Mouse (Mus musculus) intestine, embryonic 14.5 days (tissue): ENCODE measurements around the gene Gm11077. TPM values are rescaled to one million over a fixed set of nuclear protein-coding genes. Genes with fewer than 3 reads are reported as not detected.

Experiments
- ATAC-seq: fragments of 200-750 bp; cut with Nextera tagmentation; replicated peaks from 2 replicates; pipeline ENCODE4 v1.8.0; 2017; ENCODE audit warnings: low read depth, moderate number of reproducible peaks, moderate TSS enrichment, moderate library complexity; ENCODE audit not compliant: low FRiP score, low TSS enrichment
- DNase-seq: peaks from one replicate; pipeline ENCODE4 v3.0.0-alpha.2; 2018; ENCODE audit warnings: low spot score
- H3K27ac ChIP-seq: fragments of 300-500 bp; sonication (generic); 2 replicates; pipeline ENCODE4 v1.5.1; 2014; ENCODE audit warnings: low read depth, mild to moderate bottlenecking, control low read depth
- H3K27me3 ChIP-seq: fragments of 300-500 bp; sonication (generic); replicated peaks from 2 replicates; pipeline ENCODE4 v1.6.1; 2014; ENCODE audit warnings: low read length, control low read depth; ENCODE audit not compliant: control insufficient read depth, insufficient read depth
- H3K36me3 ChIP-seq: fragments of 300-500 bp; sonication (generic); 2 replicates; pipeline ENCODE4 v1.6.1; 2014; ENCODE audit warnings: low read length, control low read depth; ENCODE audit not compliant: control insufficient read depth, insufficient read depth
- H3K4me1 ChIP-seq: fragments of 300-500 bp; sonication (generic); replicated peaks from 2 replicates; pipeline ENCODE4 v1.6.1; 2014; ENCODE audit warnings: low read length, control low read depth, mixed read lengths; ENCODE audit not compliant: control insufficient read depth, insufficient read depth
- H3K4me2 ChIP-seq: fragments of 300-500 bp; sonication (generic); 2 replicates; pipeline ENCODE4 v1.6.1; 2014; ENCODE audit warnings: low read length
- H3K4me3 ChIP-seq: fragments of 300-500 bp; sonication (generic); 2 replicates; pipeline ENCODE4 v1.5.1; 2014; ENCODE audit warnings: low read depth, low read length, control low read depth, mixed read lengths
- H3K9ac ChIP-seq: fragments of 300-500 bp; sonication (generic); 2 replicates; pipeline ENCODE4 v1.6.1; 2014; ENCODE audit warnings: mild to moderate bottlenecking, low read length
- H3K9me3 ChIP-seq: fragments of 300-500 bp; sonication (generic); 2 replicates; pipeline ENCODE4 v1.6.1; 2016; ENCODE audit warnings: low read length, control low read depth; ENCODE audit not compliant: control insufficient read depth
- WGBS: fragments of 180-500 bp; shearing (Covaris S2); extraction: QIAGEN DNeasy Blood & Tissue Kit; methylation state at CpG from one replicate; pipeline ENCODE4 v1.1.7; 2014; 5-methylcytosine and 5-hydroxymethylcytosine counted together
- polyA plus RNA-seq: library from polyadenylated mRNA; unstranded; fragments of >200 nt; fragmentation: Nextera tagmentation; extraction: Ambion mirVana; gene quantifications from 2 replicates; pipeline ENCODE4 v1.2.1, GENCODE M21; 2014

Gm11077 gene
- polyA plus RNA-seq, result not detected in 2 replicates

GRCm38 (mm10) chr6:140729272-140729671 lies at the start of gene Gm11077:
Gm11077 (plus strand) TSS chr6:140729284.
- 91% methylated on average over 5 of the region's 5 CpGs for WGBS
- no peak within 1 kb of the TSS for H3K4me3 ChIP-seq

GRCm38 (mm10) chr6:140680713-140681112 lies 48.4 kb upstream of the Gm11077 start:
- 65% methylated on average over 7 of the region's 7 CpGs for WGBS
- DNase-seq, result no peak

More at GRCm38 (mm10) chr6:140729272-140729671, at the start of gene Gm11077:
- Histone ChIP-seq H3K9me3 (no peaks in the 10 kb centered on the region), H3K36me3 (no peaks in the 10 kb centered on the region), H3K27ac (no peak within 1 kb of the TSS), H3K4me2 (no peak within 1 kb of the TSS), H3K4me1 (0 out of 2 replicates have a peak, but pooled peaks cover 14% of the 10 kb centered on the region), H3K9ac (no peak within 1 kb of the TSS), H3K27me3 (no peaks in the 10 kb centered on the region)
- DNase-seq (no peak), ATAC-seq (no peak)

GRCm38 (mm10) chr6:140682829-140683228 lies 46.3 kb upstream of the Gm11077 start:
- H3K9me3 ChIP-seq, result no peaks in the 10 kb centered on the region
- DNase-seq (no peak), ATAC-seq (0 out of 2 replicates have a peak, but pooled peaks have one; percentile 37)
- H3K4me2 ChIP-seq, result no peak overlapping the region
- WGBS, result 42% methylated on average over 13 of the region's 13 CpGs
- no peaks in the 10 kb centered on the region for H3K27me3 ChIP-seq
- H3K9ac ChIP-seq, result no peak overlapping the region
- H3K4me3 ChIP-seq, result no peak overlapping the region
- 0 out of 2 replicates have a peak, but pooled peaks cover 12% of the 10 kb centered on the region for H3K4me1 ChIP-seq
- no peaks in the 10 kb centered on the region for H3K36me3 ChIP-seq
- no peak overlapping the region for H3K27ac ChIP-seq

More at GRCm38 (mm10) chr6:140680713-140681112, 48.4 kb upstream of the Gm11077 start:
- 0 out of 2 replicates have a peak, but pooled peaks cover 12% of the 10 kb centered on the region for H3K4me1 ChIP-seq
- no peak overlapping the region for H3K4me3 ChIP-seq
- H3K27me3 ChIP-seq, result no peaks in the 10 kb centered on the region
- no peaks in the 10 kb centered on the region for H3K36me3 ChIP-seq
- no peak overlapping the region for H3K9ac ChIP-seq
- no peak overlapping the region for H3K27ac ChIP-seq
- H3K9me3 ChIP-seq, result no peaks in the 10 kb centered on the region
- ATAC-seq, result no peak
- H3K4me2 ChIP-seq, result no peak overlapping the region

- DNase-seq (no peak), ATAC-seq (no peak)
- Histone ChIP-seq H3K27me3 (no peaks in the 10 kb centered on the region), H3K4me2 (no peak overlapping the region), H3K9me3 (no peaks in the 10 kb centered on the region), H3K9ac (no peak overlapping the region), H3K4me1 (0 out of 2 replicates have a peak, but pooled peaks cover 3% of the 10 kb centered on the region), H3K36me3 (no peaks in the 10 kb centered on the region), H3K27ac (no peak overlapping the region), H3K4me3 (no peak overlapping the region)
- 87% methylated on average over 11 of the region's 11 CpGs for WGBS
Observed at GRCm38 (mm10) chr6:140684403-140684802, 44.7 kb upstream of the Gm11077 start.

GRCm38 (mm10) chr6:140689617-140690404 lies 39.3 kb upstream of the Gm11077 start:
- WGBS, result 75% methylated on average over 16 of the region's 16 CpGs
- no peak for DNase-seq
- no peak overlapping the region for H3K27ac ChIP-seq

GRCm38 (mm10) chr6:140692160-140692559 lies 36.9 kb upstream of the Gm11077 start:
- Histone ChIP-seq H3K27ac (no peak overlapping the region), H3K4me3 (no peak overlapping the region), H3K9me3 (no peaks in the 10 kb centered on the region; the same call in 1 of the 2 replicates), H3K9ac (no peak overlapping the region), H3K4me2 (no peak overlapping the region), H3K4me1 (no peaks in the 10 kb centered on the region; the same call in 1 of the 2 replicates), H3K27me3 (no peaks in the 10 kb centered on the region), H3K36me3 (no peaks in the 10 kb centered on the region)
- ATAC-seq, result no peak
- WGBS, result 78% methylated on average over 6 of the region's 6 CpGs
- no peak for DNase-seq

More at GRCm38 (mm10) chr6:140689617-140690404, 39.3 kb upstream of the Gm11077 start:
- no peak overlapping the region for H3K4me2 ChIP-seq
- H3K4me3 ChIP-seq, result no peak overlapping the region
- no peaks in the 10 kb centered on the region for H3K36me3 ChIP-seq
- no peaks in the 10 kb centered on the region for H3K27me3 ChIP-seq
- no peak overlapping the region for H3K9ac ChIP-seq
- no peaks in the 10 kb centered on the region; the same call in 1 of the 2 replicates for H3K4me1 ChIP-seq
- no peaks in the 10 kb centered on the region; the same call in 1 of the 2 replicates for H3K9me3 ChIP-seq
- no peak for ATAC-seq

GRCm38 (mm10) chr6:140696192-140696879 lies 32.7 kb upstream of the Gm11077 start:
- no peaks in the 10 kb centered on the region for H3K27me3 ChIP-seq
- peaks cover 2% of the 10 kb centered on the region; the same call in 1 of the 2 replicates for H3K9me3 ChIP-seq
- ATAC-seq (no peak), DNase-seq (no peak)
- no peaks in the 10 kb centered on the region for H3K36me3 ChIP-seq
- no peak overlapping the region for H3K27ac ChIP-seq
- no peak overlapping the region for H3K4me3 ChIP-seq
- no peak overlapping the region for H3K9ac ChIP-seq
- no peaks in the 10 kb centered on the region; the same call in 1 of the 2 replicates for H3K4me1 ChIP-seq
- no peak overlapping the region for H3K4me2 ChIP-seq
- WGBS, result 52% methylated on average over 12 of the region's 12 CpGs

- Histone ChIP-seq H3K4me2 (no peak overlapping the region), H3K4me1 (no peaks in the 10 kb centered on the region; the same call in 1 of the 2 replicates), H3K27ac (no peak overlapping the region), H3K36me3 (no peaks in the 10 kb centered on the region), H3K9me3 (peaks cover 2% of the 10 kb centered on the region; the same call in 1 of the 2 replicates), H3K4me3 (no peak overlapping the region), H3K27me3 (no peaks in the 10 kb centered on the region), H3K9ac (no peak overlapping the region)
- WGBS, result 85% methylated on average over 11 of the region's 11 CpGs
- ATAC-seq, result no peak
- no peak for DNase-seq
Observed at GRCm38 (mm10) chr6:140697994-140698393, 31.1 kb upstream of the Gm11077 start.
